Mouse (Mus musculus) lung, embryonic 14.5 days (tissue): ENCODE data around the gene Calm2. TPM values are rescaled to one million over a fixed set of nuclear protein-coding genes. Genes with fewer than 3 reads are reported as not detected.

Experiments used
- ATAC-seq: fragments of 200-750 bp; cut with Nextera tagmentation; 2 replicates; pipeline ENCODE4 v1.8.0; 2017; ENCODE audit warnings: mild to moderate bottlenecking, moderate TSS enrichment, moderate library complexity; ENCODE audit not compliant: insufficient read depth
- DNase-seq: peaks from one replicate; pipeline ENCODE4 v3.0.0-alpha.2; 2015
- H3K27ac ChIP-seq: fragments of 300-500 bp; sonication (generic); 2 replicates; pipeline ENCODE4 v1.5.1; 2014; ENCODE audit warnings: low read depth, mild to moderate bottlenecking, moderate library complexity
- H3K27me3 ChIP-seq: fragments of 300-500 bp; sonication (generic); 2 replicates; pipeline ENCODE4 v1.6.1; 2014; ENCODE audit warnings: low read length, control low read depth; ENCODE audit not compliant: insufficient read depth
- H3K36me3 ChIP-seq: fragments of 300-500 bp; sonication (generic); 2 replicates; pipeline ENCODE4 v1.6.1; 2014; ENCODE audit warnings: control low read depth; ENCODE audit not compliant: insufficient read depth
- H3K4me1 ChIP-seq: fragments of 300-500 bp; sonication (generic); 2 replicates; pipeline ENCODE4 v1.6.1; 2014; ENCODE audit warnings: antibody characterized with exemption, control low read depth; ENCODE audit not compliant: insufficient read depth
- H3K4me2 ChIP-seq: fragments of 300-500 bp; sonication (generic); 2 replicates; pipeline ENCODE4 v1.6.1; 2014; ENCODE audit warnings: mild to moderate bottlenecking
- H3K4me3 ChIP-seq: fragments of 300-500 bp; sonication (generic); 2 replicates; pipeline ENCODE4 v1.5.1; 2014; ENCODE audit warnings: low read depth, low read length
- H3K9ac ChIP-seq: fragments of 300-500 bp; sonication (generic); 2 replicates; pipeline ENCODE4 v1.6.1; 2014
- H3K9me3 ChIP-seq: fragments of 300-500 bp; sonication (generic); 2 replicates; pipeline ENCODE4 v1.6.1; 2016; ENCODE audit warnings: low read depth, low read length, control low read depth
- CTCF ChIP-seq: IDR thresholded peaks from 2 replicates; pipeline ENCODE4 v1.5.1; 2016; ENCODE audit warnings: antibody characterized with exemption, low read depth
- WGBS: fragments of 180-500 bp; shearing (Covaris S2); extraction: QIAGEN DNeasy Blood & Tissue Kit; methylation state at CpG from one replicate; pipeline ENCODE4 v1.1.7; 2014; 5-methylcytosine and 5-hydroxymethylcytosine counted together
- polyA plus RNA-seq: library from polyadenylated mRNA; unstranded; fragments of >200 nt; fragmentation: Nextera tagmentation; extraction: Ambion mirVana; gene quantifications from 2 replicates; pipeline ENCODE4 v1.2.1, GENCODE M21; 2014

The Calm2 gene
- polyA plus RNA-seq, 1 experiment from 2014 or later, result 944 TPM

GRCm38 (mm10) chr17:87459750-87460668 lies 13.3 kb upstream of the Calm2 start:
- Histone ChIP-seq H3K36me3 (no peaks in the 10 kb centered on the region), H3K9ac (peak overlapping the region; percentile 44), H3K27ac (peak overlapping the region; percentile 59), H3K27me3 (no peaks in the 10 kb centered on the region), H3K4me2 (peak overlapping the region; percentile 56), H3K4me1 (peaks cover 27% of the 10 kb centered on the region), H3K9me3 (no peaks in the 10 kb centered on the region), H3K4me3 (peak overlapping the region; percentile 9; the same call in 1 of the 2 replicates)
- WGBS, result 7% methylated on average over 14 of the region's 14 CpGs
- TF ChIP-seq CTCF, result no peak
- ATAC-seq, result peak; percentile 76
- DNase-seq, result peak; percentile 84

DNA sequence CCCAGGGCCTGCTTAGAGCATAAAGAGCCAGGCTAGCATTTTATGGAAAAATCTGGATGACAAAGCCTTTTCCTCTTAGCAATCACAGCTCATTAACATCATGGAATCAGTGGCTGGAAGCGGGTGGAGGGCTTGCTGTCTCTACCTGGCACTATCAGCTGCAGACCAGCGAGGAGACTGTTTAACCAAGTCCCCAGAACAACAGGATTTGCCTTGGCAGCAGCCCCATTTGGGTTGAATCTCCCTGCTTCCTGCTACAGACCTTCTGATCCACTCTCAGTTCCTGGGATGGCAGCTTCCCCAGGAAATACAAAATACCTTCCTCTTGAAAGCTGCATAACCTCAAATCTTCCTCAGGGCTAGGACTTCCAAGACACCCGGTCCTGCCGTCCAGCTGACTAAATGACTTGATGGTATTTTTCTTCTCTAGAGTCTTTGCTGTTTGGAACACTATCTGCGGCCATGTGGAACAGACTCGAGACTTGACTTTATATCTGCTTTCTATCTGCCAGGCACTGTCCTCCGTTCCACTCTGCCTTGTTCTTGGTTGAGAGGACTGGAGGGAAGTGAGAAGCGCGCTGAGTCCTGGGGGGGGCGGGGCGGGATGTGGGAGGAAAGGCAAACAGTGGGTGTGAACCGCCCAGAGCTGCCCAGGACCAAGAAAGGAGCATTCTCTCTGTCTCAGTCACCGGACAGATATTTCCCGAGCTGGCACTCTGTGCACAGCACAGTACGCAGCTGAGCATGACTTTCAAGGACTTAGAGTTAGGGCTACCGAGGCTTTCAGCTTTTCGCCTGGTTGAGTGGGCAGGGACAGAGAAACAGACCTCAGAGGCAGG lies 12.4 kb upstream of the Calm2 start:
- 5% methylated on average over 14 of the region's 17 CpGs for WGBS
- Histone ChIP-seq H3K9ac (peak overlapping the region; percentile 44), H3K9me3 (no peaks in the 10 kb centered on the region), H3K27me3 (no peaks in the 10 kb centered on the region), H3K27ac (peak overlapping the region; percentile 59), H3K36me3 (no peaks in the 10 kb centered on the region), H3K4me3 (no peak overlapping the region), H3K4me2 (peak overlapping the region; percentile 56), H3K4me1 (peaks cover 27% of the 10 kb centered on the region)
- DNase-seq (peak; percentile 65), ATAC-seq (peak; percentile 71)
- no peak for TF ChIP-seq CTCF

DNA sequence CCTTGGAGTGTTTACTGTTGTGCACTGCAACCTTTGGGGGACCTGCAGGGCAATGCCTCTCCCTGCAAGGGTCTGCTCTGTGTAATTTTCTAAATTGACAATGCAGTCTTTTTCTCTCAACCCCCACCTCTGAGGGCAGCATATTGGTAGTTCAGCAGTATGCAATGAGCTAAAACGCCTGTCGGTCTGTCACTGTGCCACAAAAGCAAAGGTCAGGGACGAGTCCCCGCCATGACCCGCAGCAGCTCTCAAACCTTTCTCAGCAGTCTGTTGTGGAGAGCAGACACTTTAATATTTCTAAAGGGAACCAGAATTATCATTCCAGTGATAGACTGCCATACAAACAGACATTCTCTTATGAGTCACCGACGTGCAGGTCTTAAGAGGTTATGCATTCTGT lies 11.2 kb upstream of the Calm2 start:
- TF ChIP-seq CTCF, result no peak
- DNase-seq (no peak), ATAC-seq (no peak)
- Histone ChIP-seq H3K4me1 (peaks cover 27% of the 10 kb centered on the region), H3K4me3 (no peak overlapping the region), H3K4me2 (no peak overlapping the region), H3K9ac (no peak overlapping the region), H3K9me3 (no peaks in the 10 kb centered on the region), H3K27me3 (no peaks in the 10 kb centered on the region), H3K36me3 (no peaks in the 10 kb centered on the region), H3K27ac (no peak overlapping the region)
- 34% methylated on average over 7 of the region's 7 CpGs for WGBS

GRCm38 (mm10) chr17:87454121-87454520 lies 7.4 kb upstream of the Calm2 start:
- Histone ChIP-seq H3K9me3 (no peaks in the 10 kb centered on the region), H3K27ac (no peak overlapping the region), H3K4me3 (no peak overlapping the region), H3K36me3 (no peaks in the 10 kb centered on the region), H3K4me1 (peaks cover 9% of the 10 kb centered on the region), H3K27me3 (no peaks in the 10 kb centered on the region), H3K9ac (no peak overlapping the region), H3K4me2 (no peak overlapping the region)
- 86% methylated on average over 3 of the region's 3 CpGs for WGBS
- DNase-seq, result no peak
- TF ChIP-seq CTCF, result no peak
- no peak for ATAC-seq

GRCm38 (mm10) chr17:87453336-87453735 lies 6.6 kb upstream of the Calm2 start:
- Histone ChIP-seq H3K9ac (no peak overlapping the region), H3K4me2 (no peak overlapping the region), H3K27me3 (no peaks in the 10 kb centered on the region), H3K9me3 (no peaks in the 10 kb centered on the region), H3K36me3 (no peaks in the 10 kb centered on the region), H3K4me1 (0 out of 2 replicates have a peak, but pooled peaks cover 2% of the 10 kb centered on the region), H3K4me3 (no peak overlapping the region), H3K27ac (no peak overlapping the region)
- 86% methylated on average over 7 of the region's 7 CpGs for WGBS
- DNase-seq, result no peak
- no peak for ATAC-seq
- no peak for TF ChIP-seq CTCF

DNA sequence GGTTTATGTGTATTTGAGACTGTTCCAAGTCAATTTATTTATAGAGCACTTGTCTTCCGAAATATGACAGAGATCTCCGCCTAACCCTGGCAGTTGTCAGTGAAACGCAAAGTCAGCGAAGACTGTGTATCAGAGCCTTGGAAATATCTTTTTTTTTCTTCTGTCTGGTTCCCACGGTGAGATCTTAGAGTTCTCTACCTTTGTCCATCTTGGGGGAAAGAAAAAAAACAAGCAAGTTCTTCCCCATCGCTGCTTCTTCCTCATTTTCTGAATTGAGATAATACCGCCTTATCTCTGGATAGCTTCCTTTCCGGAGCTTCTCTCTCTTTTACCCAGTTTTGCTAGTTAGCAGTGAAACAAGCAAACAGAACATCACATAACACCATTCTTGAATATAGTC lies 2.1 kb upstream of the Calm2 start:
- 59% methylated on average over 8 of the region's 8 CpGs for WGBS
- Histone ChIP-seq H3K4me2 (no peak overlapping the region), H3K4me3 (no peak overlapping the region), H3K9me3 (no peaks in the 10 kb centered on the region), H3K27ac (no peak overlapping the region), H3K36me3 (no peaks in the 10 kb centered on the region), H3K9ac (no peak overlapping the region), H3K27me3 (no peaks in the 10 kb centered on the region), H3K4me1 (peaks cover 8% of the 10 kb centered on the region)
- DNase-seq, result no peak
- ATAC-seq, result no peak
- no peak for TF ChIP-seq CTCF

GRCm38 (mm10) chr17:87448339-87448738 lies 1.6 kb upstream of the Calm2 start:
- Histone ChIP-seq H3K9me3 (no peaks in the 10 kb centered on the region), H3K4me1 (peaks cover 10% of the 10 kb centered on the region), H3K27me3 (no peaks in the 10 kb centered on the region), H3K4me2 (no peak overlapping the region), H3K4me3 (no peak overlapping the region), H3K27ac (no peak overlapping the region), H3K9ac (no peak overlapping the region), H3K36me3 (no peaks in the 10 kb centered on the region)
- no peak for TF ChIP-seq CTCF
- no peak for ATAC-seq
- DNase-seq, result no peak
- 77% methylated on average over 9 of the region's 9 CpGs for WGBS
